Mouse (Mus musculus) liver, embryonic 14 days (tissue): Measurements from ENCODE around the gene Ldb3. TPM values are rescaled to one million over a fixed set of nuclear protein-coding genes. Genes with fewer than 3 reads are reported as not detected.

ENCODE experiments used
- polyA plus RNA-seq: library from polyadenylated mRNA; depleted of rRNA; stranded (reverse); fragments of >200 nt; gene quantifications from 2 replicates; pipeline ENCODE4 v1.2.3, GENCODE M21; 2012; rRNA removed

The Ldb3 gene
- 0.06 and 0.88 TPM in 2 replicates for polyA plus RNA-seq

GRCm38 (mm10) chr14:34588498-34588897 is at the start of gene Ldb3:
Gene Ldb3, minus strand, starts transcription at chr14:34588682.

GRCm38 (mm10) chr14:34599941-34600340 is 11.5 kb upstream of the Ldb3 start, which contains the start of gene Opn4:
Gene Opn4, minus strand, starts transcription at chr14:34600142.

DNA sequence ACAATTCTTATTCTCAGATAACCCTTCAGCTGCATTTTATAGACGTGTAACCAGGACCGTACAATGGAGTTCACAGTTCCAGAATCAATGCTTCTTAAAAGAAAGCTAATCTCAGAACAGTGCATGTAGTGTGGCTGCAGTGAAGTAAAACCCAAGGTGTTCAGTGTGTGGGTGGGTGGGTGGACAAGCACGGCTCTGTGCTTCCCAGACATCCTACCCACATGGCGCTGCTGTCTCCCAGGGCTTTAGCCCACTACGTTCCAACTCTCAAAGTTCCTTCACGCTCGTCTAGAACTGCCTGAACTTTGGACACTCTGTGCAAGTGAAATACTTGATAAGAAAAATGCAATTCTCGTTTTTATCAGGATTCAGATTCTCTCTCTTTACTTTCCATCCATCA is 65.8 kb downstream of the Ldb3 start, which contains the start of gene 9230112D13Rik:
Gene 9230112D13Rik, minus strand, starts transcription at position 101 of the 400 bp plus-strand sequence.

DNA sequence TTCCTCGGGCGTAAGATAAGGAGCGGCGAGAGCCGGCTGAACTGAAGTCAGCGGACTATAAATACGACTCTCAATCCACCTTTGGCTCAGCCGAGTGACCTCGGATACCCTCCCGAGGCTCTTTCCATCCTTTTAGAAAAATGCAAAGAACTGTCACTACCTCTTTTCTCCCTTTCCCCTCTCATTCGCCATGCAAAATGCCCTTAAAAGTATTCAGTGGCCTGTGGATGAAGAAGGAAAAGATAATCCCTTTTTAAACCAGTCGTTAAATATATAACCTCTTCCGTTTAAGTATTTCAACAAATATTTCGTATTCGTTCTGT is 85.2 kb downstream of the Ldb3 start, which contains the start of gene Bmpr1a:
Gene Bmpr1a, minus strand, starts transcription at position 17 of the 323 bp plus-strand sequence.

Other genes starting within 250 kb of the Ldb3 start
- not detected in 2 replicates for gene Fam25c, start 233.2 kb downstream of the Ldb3 start, polyA plus RNA-seq
- gene Sncg, start 213.9 kb downstream of the Ldb3 start, polyA plus RNA-seq = 0.12 and 0.21 TPM in 2 replicates
- 1.2 and 1.3 TPM in 2 replicates for gene Mmrn2, start 213.2 kb downstream of the Ldb3 start, polyA plus RNA-seq
- 3.0 and 3.2 TPM in 2 replicates for gene Bmpr1a, start 85.3 kb downstream of the Ldb3 start, polyA plus RNA-seq
- gene 9230112D13Rik, start 65.9 kb downstream of the Ldb3 start, polyA plus RNA-seq = not detected in 2 replicates
- gene Opn4, start 11.5 kb upstream of the Ldb3 start, polyA plus RNA-seq = not detected in 2 replicates
- gene Wapl, start 85.2 kb upstream of the Ldb3 start, polyA plus RNA-seq = 25.1 and 29.3 TPM in 2 replicates
- gene Grid1, start 231.4 kb upstream of the Ldb3 start, polyA plus RNA-seq = 0.07 and 0.12 TPM in 2 replicates